Mouse (Mus musculus) heart, embryonic 12.5 days (tissue): ENCODE data around the gene Abcg2. TPM values are rescaled to one million over a fixed set of nuclear protein-coding genes. Genes with fewer than 3 reads are reported as not detected.
"Not testable (repeated sequence)": the region's sequence is repeated elsewhere in the genome, so short reads cannot be mapped to it uniquely, and the experiment has no call there.

ENCODE experiments used
- ATAC-seq: fragments of 200-750 bp; cut with Nextera tagmentation; 2 replicates; pipeline ENCODE4 v1.8.0; 2017; ENCODE audit warnings: moderate TSS enrichment, moderate library complexity; ENCODE audit not compliant: insufficient number of reproducible peaks, low FRiP score
- H3K27ac ChIP-seq: fragments of 300-500 bp; sonication (generic); 2 replicates; pipeline ENCODE4 v1.5.1; 2016; ENCODE audit warnings: mild to moderate bottlenecking, moderate library complexity; ENCODE audit not compliant: poor library complexity, severe bottlenecking
- H3K27me3 ChIP-seq: fragments of 300-500 bp; sonication (generic); replicated peaks from 2 replicates; pipeline ENCODE4 v1.6.1; 2016; ENCODE audit warnings: mild to moderate bottlenecking, moderate library complexity
- H3K36me3 ChIP-seq: fragments of 300-500 bp; sonication (generic); 2 replicates; pipeline ENCODE4 v1.6.1; 2016; ENCODE audit warnings: mild to moderate bottlenecking, moderate library complexity
- H3K4me1 ChIP-seq: fragments of 300-500 bp; sonication (generic); replicated peaks from 2 replicates; pipeline ENCODE4 v1.6.1; 2016; ENCODE audit warnings: mild to moderate bottlenecking
- H3K4me2 ChIP-seq: fragments of 300-500 bp; sonication (generic); 2 replicates; pipeline ENCODE4 v1.6.1; 2016; ENCODE audit warnings: mild to moderate bottlenecking, moderate library complexity
- H3K4me3 ChIP-seq: fragments of 300-500 bp; sonication (generic); 2 replicates; pipeline ENCODE4 v1.5.1; 2016; ENCODE audit warnings: mild to moderate bottlenecking
- H3K9ac ChIP-seq: fragments of 300-500 bp; sonication (generic); 2 replicates; pipeline ENCODE4 v1.6.1; 2016; ENCODE audit warnings: mild to moderate bottlenecking, moderate library complexity
- H3K9me3 ChIP-seq: fragments of 300-500 bp; sonication (generic); replicated peaks from 2 replicates; pipeline ENCODE4 v1.6.1; 2016; ENCODE audit warnings: mild to moderate bottlenecking, moderate library complexity
- WGBS: fragments of 180-500 bp; shearing (Covaris S2); methylation state at CpG from one replicate; pipeline ENCODE4 v1.1.7; 2016; 5-methylcytosine and 5-hydroxymethylcytosine counted together
- polyA plus RNA-seq: library from polyadenylated mRNA; unstranded; fragments of >200 nt; fragmentation: Nextera tagmentation; extraction: Ambion mirVana; gene quantifications from 2 replicates; pipeline ENCODE4 v1.2.1, GENCODE M21; 2016

The Abcg2 gene
- polyA plus RNA-seq, 1 experiment from 2014 or later = 62.0 TPM

DNA sequence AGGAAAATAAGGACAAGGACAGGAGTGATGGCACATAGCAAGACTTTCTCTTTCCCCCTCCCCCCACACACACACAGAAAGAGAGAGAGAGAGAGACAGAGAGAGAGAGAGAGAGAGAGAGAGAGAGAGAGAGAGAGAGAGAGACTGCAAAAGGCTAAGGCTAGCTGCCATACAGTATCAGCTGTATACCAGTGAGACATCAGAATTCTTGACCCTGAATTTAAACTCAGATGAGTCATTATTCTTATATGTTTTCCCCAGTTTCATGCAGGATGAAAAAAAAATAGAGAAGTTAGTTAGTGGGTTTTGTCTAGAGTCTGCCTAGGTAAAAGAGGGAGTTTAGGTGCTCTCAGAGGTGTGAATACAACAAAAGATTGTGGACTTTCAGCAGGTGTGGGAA lies 18.7 kb downstream of the Abcg2 start:
- H3K4me1 ChIP-seq = peaks cover 21% of the 10 kb centered on the region
- not testable (repeated sequence) for H3K4me2 ChIP-seq, H3K27ac ChIP-seq, H3K27me3 ChIP-seq, H3K4me3 ChIP-seq, H3K9me3 ChIP-seq, H3K36me3 ChIP-seq, ATAC-seq, H3K9ac ChIP-seq

GRCm38 (mm10) chr6:58603485-58604090 lies 19.3 kb downstream of the Abcg2 start:
- peaks cover 21% of the 10 kb centered on the region for H3K4me1 ChIP-seq
- WGBS = 54% methylated on average over 3 of the region's 3 CpGs
- not testable (repeated sequence) for H3K9ac ChIP-seq, H3K4me2 ChIP-seq, ATAC-seq, H3K4me3 ChIP-seq, H3K27me3 ChIP-seq, H3K36me3 ChIP-seq, H3K27ac ChIP-seq, H3K9me3 ChIP-seq

GRCm38 (mm10) chr6:58606642-58607041 lies 22.3 kb downstream of the Abcg2 start:
- Histone ChIP-seq H3K27ac (no peak overlapping the region), H3K4me3 (no peak overlapping the region), H3K9ac (no peak overlapping the region), H3K9me3 (peaks cover 5% of the 10 kb centered on the region), H3K4me2 (no peak overlapping the region), H3K27me3 (no peaks in the 10 kb centered on the region), H3K4me1 (peaks cover 12% of the 10 kb centered on the region), H3K36me3 (no peaks in the 10 kb centered on the region)
- 81% methylated on average over 4 of the region's 4 CpGs for WGBS
- ATAC-seq = no peak

GRCm38 (mm10) chr6:58608422-58608821 lies 24.1 kb downstream of the Abcg2 start:
- peaks cover 5% of the 10 kb centered on the region for H3K9me3 ChIP-seq
- H3K27me3 ChIP-seq = no peaks in the 10 kb centered on the region
- no peaks in the 10 kb centered on the region for H3K36me3 ChIP-seq
- WGBS = 74% methylated on average over 2 of the region's 2 CpGs
- no peak for ATAC-seq
- no peak overlapping the region for H3K4me2 ChIP-seq
- no peak overlapping the region for H3K27ac ChIP-seq
- 0 out of 2 replicates have a peak, but pooled peaks cover under 1% of the 10 kb centered on the region for H3K4me1 ChIP-seq
- H3K9ac ChIP-seq = no peak overlapping the region
- no peak overlapping the region for H3K4me3 ChIP-seq

DNA sequence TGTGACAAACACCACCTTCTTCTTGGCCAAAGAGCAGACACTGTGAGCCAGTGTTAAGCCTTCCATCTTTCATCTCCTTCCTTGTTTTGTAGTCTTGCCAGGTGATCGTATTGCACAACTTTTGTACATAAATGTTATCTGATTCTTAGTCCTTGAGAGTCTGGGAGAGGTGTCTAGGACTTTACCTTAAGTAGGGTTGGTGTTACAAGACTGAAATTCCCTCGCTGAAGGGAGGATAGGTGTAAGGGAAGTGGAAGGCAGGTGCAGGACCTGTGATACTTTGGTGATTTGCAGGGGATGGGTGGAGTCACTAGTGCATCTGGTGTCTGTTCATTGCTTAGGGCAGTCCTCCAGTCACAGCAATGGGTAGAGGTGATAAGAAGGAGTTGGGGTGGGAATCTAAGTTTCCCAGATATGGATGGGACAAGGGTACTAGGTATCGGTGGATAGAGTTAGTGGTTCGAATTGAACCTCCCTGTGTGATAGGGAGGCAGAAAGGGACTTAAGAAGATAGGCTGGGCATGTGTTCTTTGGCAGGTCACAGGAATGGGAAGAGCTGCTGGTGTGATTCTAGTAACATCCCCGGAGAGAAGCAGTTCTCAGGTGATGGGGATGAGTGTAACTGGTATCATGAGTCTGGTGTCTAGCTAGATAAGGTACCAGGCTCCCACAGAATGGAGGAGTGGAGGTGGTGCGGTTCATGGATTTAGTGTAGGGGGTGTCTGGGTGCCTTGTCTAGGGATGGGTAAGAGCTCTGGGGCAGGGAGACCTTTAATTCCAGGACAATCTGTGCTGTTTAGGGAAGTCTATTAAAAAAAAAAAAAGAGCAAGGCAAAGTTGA lies 25.8 kb downstream of the Abcg2 start:
- Histone ChIP-seq H3K9ac (no peak overlapping the region), H3K27me3 (no peaks in the 10 kb centered on the region), H3K4me2 (no peak overlapping the region), H3K36me3 (no peaks in the 10 kb centered on the region), H3K9me3 (peaks cover 5% of the 10 kb centered on the region), H3K4me1 (no peaks in the 10 kb centered on the region), H3K4me3 (no peak overlapping the region), H3K27ac (no peak overlapping the region)
- WGBS = 76% methylated on average over 6 of the region's 6 CpGs
- peak; percentile 55 for ATAC-seq

DNA sequence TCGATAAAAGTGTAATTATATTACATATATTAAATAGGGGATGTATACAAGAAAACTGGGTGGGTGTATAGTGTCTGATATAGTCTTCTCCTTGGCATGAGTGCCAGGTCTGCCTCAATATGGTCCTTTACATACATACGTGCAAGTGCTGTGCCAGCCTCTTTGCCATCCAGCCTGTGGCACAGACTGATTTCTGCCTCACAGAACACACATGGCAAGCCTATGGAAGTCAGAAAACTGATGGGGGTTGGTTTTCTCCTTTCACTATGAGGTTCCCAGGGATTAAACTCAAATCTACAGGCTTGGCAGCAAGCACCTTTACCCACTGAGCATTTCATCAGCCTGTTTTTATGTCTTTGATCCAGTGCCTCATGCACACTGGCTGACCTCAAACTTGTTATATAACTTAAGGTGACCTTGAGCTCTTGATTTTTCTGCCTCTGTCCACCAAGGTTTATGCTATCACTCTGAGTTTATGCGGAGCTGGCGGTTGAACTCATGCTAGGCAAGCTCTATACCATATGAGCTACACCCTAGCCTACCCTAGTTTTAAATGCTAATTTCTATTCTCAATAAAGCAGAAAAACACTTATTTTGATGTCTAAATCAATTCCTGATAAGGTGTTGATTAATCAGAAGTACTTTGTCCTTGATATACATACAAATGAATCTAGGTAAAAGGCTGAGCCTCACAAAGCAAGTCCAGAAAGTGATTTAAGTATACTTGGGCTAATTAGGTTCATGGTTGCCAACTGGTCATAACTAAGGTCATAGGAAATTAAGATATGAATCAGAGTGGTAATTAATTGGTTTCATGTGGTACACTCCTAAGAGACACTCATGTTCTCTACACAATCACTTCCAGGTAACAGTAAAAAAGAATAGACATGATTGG lies 26.7 kb downstream of the Abcg2 start:
- peak; percentile 84 for ATAC-seq
- H3K27me3 ChIP-seq = no peaks in the 10 kb centered on the region
- 61% methylated on average over 4 of the region's 4 CpGs for WGBS
- H3K9ac ChIP-seq = no peak overlapping the region
- no peak overlapping the region for H3K4me2 ChIP-seq
- H3K4me1 ChIP-seq = no peaks in the 10 kb centered on the region
- H3K27ac ChIP-seq = no peak overlapping the region
- H3K4me3 ChIP-seq = no peak overlapping the region
- peaks cover 5% of the 10 kb centered on the region for H3K9me3 ChIP-seq
- H3K36me3 ChIP-seq = no peaks in the 10 kb centered on the region

GRCm38 (mm10) chr6:58624126-58624525 lies 39.8 kb downstream of the Abcg2 start:
- no peaks in the 10 kb centered on the region for H3K9me3 ChIP-seq
- H3K4me3 ChIP-seq = no peak overlapping the region
- H3K4me2 ChIP-seq = no peak overlapping the region
- no peak overlapping the region for H3K27ac ChIP-seq
- H3K4me1 ChIP-seq = peaks cover 2% of the 10 kb centered on the region; the same call in 1 of the 2 replicates
- ATAC-seq = no peak
- WGBS = 54% methylated on average over 5 of the region's 5 CpGs
- H3K9ac ChIP-seq = no peak overlapping the region
- H3K27me3 ChIP-seq = no peaks in the 10 kb centered on the region
- H3K36me3 ChIP-seq = no peaks in the 10 kb centered on the region

DNA sequence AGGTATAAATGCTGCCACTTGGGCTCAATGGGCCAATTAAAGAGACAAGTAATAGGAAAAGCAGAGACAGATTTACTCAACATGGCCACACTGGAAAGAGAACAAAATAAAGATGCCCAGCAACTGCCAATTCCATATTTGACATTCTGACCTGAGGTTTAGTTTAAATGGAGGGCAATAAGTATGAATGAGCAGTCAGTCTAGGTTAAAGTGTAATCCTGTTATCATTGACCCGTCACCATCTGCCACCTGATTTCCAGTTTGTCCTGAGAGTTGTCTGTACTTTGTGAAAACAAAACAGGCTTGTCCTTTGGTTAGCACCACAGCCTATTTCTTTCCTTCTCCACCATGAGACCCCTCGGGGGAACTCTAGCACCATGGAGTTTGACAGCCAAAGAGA lies 44.9 kb downstream of the Abcg2 start:
- ATAC-seq = no peak
- Histone ChIP-seq H3K27ac (no peak overlapping the region), H3K27me3 (no peaks in the 10 kb centered on the region), H3K9me3 (no peaks in the 10 kb centered on the region), H3K36me3 (no peaks in the 10 kb centered on the region), H3K4me2 (no peak overlapping the region), H3K9ac (no peak overlapping the region), H3K4me1 (peaks cover 16% of the 10 kb centered on the region), H3K4me3 (no peak overlapping the region)
- WGBS = 53% methylated on average over 2 of the region's 2 CpGs

- Histone ChIP-seq H3K4me2 (no peak overlapping the region), H3K9me3 (no peaks in the 10 kb centered on the region), H3K36me3 (no peaks in the 10 kb centered on the region), H3K4me1 (peaks cover 16% of the 10 kb centered on the region), H3K27ac (no peak overlapping the region), H3K9ac (no peak overlapping the region), H3K27me3 (no peaks in the 10 kb centered on the region), H3K4me3 (no peak overlapping the region)
- 33% methylated on average over 3 of the region's 3 CpGs for WGBS
- ATAC-seq = no peak
Observed at GRCm38 (mm10) chr6:58632419-58632818, 48.1 kb downstream of the Abcg2 start.

DNA sequence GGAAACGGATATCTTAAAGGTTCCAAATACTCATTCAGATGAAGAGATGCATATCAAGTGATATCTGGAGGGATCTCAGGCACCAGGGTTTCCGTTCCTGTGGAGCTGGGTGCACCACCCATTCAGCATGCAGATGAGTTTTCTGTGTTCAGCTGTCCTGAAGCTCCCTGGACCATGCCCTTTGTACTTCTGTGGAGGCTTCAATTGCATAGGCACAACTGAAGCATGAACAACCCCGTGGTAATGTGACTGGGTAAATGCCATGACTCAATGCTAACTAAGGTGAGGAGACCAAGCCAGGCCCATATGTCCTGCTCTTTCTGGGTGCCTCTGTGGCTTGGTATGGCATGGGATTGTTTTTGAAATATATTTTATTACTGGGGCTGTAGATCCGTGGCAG lies 49.4 kb downstream of the Abcg2 start:
- no peak overlapping the region for H3K4me3 ChIP-seq
- no peaks in the 10 kb centered on the region for H3K9me3 ChIP-seq
- no peaks in the 10 kb centered on the region for H3K36me3 ChIP-seq
- H3K27me3 ChIP-seq = no peaks in the 10 kb centered on the region
- peaks cover 20% of the 10 kb centered on the region for H3K4me1 ChIP-seq
- no peak overlapping the region for H3K9ac ChIP-seq
- 78% methylated on average over 4 of the region's 4 CpGs for WGBS
- H3K4me2 ChIP-seq = no peak overlapping the region
- no peak overlapping the region for H3K27ac ChIP-seq
- no peak for ATAC-seq

DNA sequence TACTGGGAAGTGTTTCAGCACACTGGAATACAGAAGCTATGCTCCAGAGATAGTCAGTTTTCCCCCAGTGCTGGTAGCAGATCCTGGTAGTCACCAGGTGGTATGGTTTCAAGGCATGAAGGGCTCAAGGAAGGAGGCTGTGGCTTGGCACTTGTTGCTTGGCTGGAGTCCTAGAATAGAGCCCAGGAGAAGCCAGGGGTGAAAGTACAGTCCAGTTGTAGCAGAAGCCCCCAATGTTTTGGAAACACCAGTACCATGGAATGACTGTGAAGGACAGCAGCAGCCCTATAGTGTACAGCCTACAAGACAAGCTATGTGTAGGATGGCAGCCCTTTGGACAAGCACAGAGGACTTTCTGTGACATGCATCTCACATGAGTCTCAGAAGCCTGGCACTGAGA lies 54.2 kb downstream of the Abcg2 start:
- Histone ChIP-seq H3K4me3 (no peak overlapping the region), H3K27ac (no peak overlapping the region), H3K9ac (no peak overlapping the region), H3K9me3 (no peaks in the 10 kb centered on the region), H3K36me3 (no peaks in the 10 kb centered on the region), H3K27me3 (no peaks in the 10 kb centered on the region), H3K4me2 (no peak overlapping the region), H3K4me1 (peaks cover 15% of the 10 kb centered on the region)
- no peak for ATAC-seq
